Mouse (Mus musculus) stomach, postnatal 0 days (tissue): ENCODE measurements at regions not wholly inside any gene's neighbourhood (a gene's known extent, or its start where the extent isn't known, plus 50 kb on each side); places are given as distances from the start of the nearest gene placed in this dataset.

Source experiments
- CTCF ChIP-seq: IDR thresholded peaks from 2 replicates; pipeline ENCODE4 v1.5.1; 2016; ENCODE audit warnings: antibody characterized with exemption, low read depth, mild to moderate bottlenecking, moderate library complexity
- EP300 ChIP-seq: optimal IDR thresholded peaks from 2 replicates; pipeline ENCODE3; 2016; ENCODE audit warnings: antibody characterized with exemption

DNA sequence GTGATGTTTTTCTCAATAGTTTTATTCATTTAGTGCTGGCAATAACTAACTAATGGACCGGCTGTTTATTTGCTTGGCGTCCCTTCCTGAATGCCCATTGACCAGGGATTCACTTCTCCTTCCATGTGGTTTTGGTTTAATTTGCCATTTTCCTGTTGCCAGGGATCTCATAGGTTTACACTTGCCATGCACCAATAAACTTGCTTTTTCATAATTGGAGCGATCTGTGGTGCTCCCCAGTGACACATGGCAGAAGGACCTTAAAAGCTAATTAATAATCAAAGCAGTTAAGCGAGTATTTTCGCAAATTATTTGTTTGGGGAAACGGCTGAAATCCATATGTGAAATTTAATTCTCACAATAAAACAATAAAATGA, 245.2 kb upstream of the Itga1 start:
- TF ChIP-seq EP300 (no peak), CTCF (no peak)
